Mouse (Mus musculus) telencephalon, adult 2 months (tissue): ENCODE data around the gene Atxn1.

Source experiments
- DNase-seq: peaks from one replicate; pipeline ENCODE4 v3.0.0-alpha.2; 2011; ENCODE audit warnings: low read depth, low spot score

Gene Atxn1

DNA sequence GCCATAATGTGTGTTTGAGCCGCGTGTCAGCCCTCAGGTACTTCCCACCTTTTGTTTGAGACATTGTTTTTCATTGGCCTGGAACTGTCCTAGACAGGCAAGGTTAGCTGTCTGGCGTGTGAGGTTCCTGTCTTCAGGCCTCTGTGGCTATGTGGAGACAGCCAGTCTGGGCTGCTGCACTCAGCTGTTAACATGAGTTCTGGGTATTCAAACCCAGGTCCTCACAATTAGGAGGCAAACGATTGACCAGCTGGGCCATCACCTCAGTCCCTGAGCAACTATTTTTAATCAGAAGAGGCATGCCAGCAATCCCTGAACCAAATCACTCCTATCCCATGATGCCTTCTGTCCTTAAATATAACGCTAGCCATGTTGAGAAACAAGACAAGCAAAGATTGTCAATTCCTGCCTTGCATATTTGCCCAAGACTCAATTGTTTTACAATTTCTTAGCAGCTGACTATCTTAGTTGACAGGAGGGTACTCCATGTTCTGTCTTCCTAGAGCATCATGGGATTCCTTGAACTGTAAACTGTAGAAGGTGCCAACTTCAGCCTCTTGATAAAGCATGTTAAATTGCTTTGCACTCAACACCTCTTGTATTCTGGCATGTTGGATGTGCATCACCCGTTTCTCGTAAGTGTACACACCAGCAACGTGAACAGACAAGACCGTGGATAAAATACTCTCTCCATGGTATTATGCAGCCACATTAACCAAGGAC, 428.9 kb downstream of the Atxn1 start:
- DNase-seq: no peak

DNA sequence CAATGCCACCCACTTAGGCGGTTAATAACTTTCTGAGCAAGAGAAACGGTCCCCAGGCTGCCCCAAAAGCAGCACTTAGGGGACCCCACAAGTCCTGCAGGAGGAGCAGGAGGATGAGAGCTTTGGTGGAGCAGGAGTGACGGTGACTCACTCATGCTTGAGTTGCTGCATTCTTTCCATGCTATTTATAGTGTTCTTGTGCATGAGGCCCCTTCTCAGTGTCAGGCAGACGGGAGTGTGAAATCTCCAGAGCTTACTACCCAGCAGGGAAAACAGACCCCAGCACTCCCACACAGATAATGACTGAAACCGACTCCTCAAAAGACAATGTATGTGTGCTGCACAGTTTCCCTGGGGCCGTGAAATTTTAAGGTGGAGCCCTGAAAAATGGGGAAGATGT, 434.1 kb downstream of the Atxn1 start:
- DNase-seq: peak; percentile 66

DNA sequence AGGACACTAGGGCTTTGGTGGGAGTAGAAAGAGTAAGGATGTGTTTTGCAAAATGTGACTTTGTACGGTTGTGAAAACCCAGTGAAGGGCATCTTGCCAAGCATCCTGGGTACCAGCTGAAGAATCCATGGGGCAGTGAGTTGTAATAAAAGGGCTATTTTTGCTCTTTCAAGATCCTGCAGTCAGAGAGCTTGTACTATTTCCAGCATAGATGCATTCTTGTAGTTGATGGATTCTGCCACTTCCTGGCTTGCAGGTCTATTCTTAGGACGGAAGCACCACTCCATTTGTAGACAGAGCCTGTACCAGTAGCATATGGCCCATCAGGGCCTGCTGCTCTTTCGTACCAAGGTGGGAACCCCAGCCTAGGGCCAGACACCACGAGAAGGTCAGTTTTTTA, 436.0 kb downstream of the Atxn1 start:
- no peak for DNase-seq

DNA sequence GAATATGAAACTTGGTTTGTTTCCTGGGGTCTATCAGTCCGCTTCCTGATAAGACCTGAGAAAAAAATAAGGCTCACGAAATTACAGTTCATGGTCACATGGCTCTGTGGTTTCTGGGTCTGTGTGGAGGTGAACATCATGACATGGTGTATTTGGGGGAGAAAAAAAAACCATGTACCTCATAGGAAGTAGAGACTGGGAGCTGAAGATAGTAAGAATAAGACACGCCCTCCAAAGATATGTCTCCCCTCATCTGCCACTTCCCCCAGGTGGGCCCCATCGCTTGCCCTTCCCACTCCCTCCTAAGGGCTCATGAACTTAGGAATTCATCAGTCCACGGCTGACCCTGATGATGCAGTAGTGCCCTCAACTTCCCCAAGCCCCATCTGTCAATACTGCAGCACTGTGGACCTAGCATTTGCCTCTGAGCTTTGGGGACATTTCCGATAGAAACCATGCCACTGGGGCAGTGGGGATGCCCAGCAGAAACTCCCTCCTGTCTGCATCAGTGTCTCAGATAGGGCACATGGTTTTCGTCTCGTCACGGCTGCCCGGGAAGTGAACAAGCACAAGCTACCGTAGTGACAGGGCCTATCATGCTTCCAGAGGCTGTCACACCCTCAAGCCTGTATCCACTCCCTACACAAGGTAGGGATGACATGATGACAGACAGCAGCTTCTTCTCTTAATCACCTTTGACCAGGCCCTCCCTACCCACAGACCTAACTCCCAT, 437.4 kb downstream of the Atxn1 start:
- no peak for DNase-seq

DNA sequence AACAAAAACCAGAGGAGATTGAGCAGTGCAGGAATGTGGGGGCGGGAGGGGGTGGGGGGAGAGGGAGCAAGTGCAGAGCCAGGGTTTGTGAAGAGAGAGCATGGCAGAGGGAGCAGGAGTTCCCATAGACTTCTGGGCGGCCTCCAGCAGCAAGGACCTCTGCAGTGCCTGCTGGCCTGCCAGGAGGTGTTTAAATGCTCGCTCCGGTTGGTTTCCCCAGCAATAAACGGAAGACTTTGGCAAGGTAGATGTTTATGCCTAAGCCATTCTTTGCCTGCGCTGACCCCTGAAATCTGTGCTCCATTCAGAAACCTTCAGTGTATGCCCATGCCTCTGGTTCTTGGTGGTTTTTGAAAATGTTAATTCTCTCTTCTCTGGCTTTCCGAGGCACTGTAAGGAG, 438.6 kb downstream of the Atxn1 start:
- DNase-seq: no peak

DNA sequence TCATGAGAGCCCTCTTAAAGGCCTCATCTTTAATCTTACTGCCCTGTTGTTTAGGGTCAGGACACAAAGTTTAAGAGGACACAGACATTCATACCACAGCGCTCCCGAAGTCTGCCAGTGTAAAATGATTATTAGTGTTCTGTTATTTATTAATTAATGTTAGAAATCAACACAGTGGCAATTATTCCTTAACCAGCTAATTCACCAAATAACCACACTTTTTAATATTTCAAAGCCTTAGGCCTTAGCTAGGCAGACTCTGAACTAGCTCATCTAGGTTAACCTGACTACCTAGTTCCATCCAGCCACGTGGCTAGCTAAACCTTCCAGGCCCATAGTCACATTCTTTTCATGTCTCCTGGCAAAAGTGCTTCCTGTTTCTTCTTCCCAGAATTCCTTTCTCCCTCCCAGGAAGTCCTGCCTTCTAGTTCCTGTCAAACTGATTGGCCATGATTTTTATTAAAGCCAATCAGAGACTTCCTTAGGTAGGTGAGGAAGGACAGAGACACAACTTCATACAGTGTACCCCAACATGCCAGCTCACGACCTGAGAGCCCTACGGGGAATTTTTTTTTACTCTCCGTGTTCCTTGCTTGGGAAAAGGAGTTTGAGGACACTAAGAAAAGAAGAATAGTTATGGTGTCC, 439.9 kb downstream of the Atxn1 start:
- DNase-seq: no peak

DNA sequence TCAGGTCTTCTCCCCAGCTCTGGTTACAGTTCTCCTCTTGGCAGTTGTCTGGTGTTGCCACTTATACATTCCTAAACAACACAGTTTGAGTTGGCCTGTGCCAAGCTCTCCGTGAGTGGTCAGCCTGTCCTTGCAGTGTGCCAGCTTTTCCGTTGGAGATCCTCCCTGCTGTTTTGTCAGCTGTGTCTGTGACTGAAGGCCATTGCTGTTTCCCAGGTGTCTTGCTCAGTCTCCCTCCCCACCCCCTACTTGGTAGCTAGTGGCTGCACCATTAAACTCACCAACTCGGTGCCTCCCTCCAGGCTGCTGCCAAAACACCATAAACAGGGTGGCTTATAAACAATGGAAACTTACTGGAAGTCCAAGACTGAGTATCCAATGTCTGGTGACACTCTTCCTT, 440.5 kb downstream of the Atxn1 start:
- no peak for DNase-seq

DNA sequence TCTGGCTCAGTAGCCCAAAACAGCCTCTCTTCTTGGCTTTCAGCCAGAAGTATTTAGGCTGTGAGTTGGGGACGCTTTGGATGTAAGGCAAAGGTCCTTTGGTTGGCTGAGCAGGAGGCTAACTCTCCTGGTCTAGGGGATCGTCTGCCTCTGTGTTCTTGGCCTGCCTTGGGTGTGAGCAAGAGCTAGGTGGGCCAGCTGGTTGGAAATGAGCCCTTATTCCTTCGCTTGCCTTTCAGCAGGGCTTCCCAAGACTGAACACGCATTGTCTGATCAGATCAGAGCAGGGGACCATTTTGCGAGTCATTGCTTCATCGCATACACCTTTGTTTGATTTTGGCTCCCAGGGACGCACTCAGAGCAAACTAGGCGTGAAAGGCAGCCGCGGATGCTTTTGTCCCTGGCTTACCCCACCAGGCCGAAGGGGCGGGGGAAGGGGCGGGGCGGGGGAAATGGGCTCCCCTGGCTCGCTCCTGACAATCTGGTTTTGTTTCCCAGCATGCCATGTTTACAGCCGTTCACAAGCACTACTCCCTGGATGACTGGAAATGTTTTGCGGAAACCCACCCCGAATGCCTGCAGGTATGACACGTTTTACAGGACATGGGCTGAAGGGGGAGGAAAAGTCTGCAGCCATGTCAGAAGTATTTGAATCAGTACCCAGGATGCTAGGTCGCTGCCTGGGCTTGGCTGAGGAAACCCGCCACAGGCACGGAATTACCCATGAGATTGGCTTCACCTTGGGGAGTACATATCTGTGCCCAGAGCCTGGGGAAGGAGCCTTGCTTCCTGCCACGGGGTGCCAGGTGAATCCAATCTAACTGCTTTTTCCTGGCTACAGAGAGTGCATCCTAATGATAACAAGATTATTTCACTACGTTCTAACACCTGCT, 448.1 kb downstream of the Atxn1 start:
- no peak for DNase-seq

DNA sequence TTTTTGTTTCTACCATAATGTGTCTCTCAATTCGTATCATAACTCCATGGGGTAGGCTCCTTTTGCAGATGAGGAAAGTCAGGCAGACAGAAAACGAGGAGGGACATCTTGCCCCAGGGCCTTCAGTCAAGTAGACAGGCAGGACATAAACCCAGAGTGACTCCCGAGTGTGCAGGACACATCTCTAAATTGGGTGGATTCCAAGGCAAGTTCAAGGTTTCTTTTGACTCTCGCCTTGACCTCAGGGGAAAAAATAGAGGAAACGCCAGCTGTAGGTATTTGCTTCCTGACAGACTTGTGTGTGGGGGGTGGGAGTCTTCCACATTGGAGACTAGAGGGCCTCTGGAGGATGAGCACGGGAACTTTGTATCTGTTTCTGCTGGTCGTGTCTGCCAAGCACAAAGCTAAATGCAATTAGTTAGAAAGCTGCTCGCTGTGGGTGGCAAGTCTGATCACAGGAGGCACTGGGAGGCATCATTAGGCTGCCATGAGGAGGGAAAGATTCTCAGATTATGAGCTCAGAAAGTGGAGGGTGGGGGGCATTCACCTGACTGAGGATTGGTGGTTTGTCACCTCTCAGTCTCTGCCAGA, 449.9 kb downstream of the Atxn1 start:
- DNase-seq: no peak

DNA sequence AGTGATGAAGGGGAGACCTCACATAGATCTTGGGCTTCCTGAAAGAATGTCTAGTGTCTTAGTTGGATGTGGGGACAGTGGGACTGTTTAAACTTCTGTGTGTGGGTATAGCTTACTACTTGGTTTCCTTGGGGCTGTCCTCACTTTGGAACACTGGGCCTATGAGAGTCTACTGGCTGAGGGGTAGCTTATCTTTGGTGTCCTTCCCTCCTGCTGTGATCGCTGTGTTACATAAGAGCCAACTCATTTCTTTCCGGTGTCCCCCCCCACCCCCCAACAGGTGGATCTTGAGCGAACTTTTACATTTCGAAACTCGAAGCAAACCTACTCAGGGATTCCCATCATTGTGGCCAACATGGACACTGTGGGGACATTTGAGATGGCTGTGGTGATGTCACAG, 450.7 kb downstream of the Atxn1 start:
- no peak for DNase-seq

DNA sequence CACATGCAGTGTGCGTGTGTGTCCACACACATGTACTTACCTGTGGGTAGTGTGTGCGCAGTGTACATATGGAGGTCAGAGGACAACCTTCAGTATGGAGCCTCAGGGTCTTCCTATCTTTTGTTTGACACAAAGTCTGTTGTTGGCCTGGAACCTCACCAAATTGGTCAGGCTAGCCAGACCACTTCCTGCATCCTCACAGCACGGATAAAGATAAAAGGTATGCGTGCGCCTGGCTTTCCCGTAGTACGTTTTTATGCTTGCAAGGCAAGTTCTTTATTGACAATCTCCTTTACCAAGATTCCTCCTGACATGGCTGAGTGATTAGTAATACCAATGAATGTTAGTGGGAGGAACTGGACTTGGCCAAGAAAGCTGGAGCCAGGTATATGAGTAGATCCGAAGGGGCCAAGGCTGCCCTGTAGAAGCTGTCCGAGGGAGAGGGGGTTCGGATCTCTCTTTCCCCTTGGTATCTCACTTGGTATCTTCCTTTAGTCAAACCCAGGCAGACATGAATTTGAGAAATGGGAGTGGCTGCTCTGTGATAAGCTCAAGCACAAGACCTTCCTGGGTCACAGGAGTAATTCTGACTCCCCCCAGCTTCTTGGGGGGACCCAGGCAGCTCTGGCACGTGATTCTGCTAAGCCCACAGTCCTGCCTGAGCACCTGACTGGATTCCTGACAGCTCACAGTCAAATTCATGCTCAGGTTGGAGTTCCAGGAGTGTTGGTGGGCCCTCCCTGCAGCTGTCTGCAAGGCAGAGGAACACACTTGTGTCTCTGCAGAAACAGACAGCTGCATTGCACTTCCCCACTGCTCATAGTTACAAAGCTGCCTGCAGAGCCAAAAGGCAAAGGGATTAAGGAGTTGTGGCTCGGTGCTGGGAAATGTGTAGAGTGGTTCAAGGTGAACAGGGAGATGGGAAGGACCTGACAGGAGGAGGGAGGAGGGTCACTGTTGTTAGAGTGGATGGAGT, 451.5 kb downstream of the Atxn1 start:
- DNase-seq: no peak

DNA sequence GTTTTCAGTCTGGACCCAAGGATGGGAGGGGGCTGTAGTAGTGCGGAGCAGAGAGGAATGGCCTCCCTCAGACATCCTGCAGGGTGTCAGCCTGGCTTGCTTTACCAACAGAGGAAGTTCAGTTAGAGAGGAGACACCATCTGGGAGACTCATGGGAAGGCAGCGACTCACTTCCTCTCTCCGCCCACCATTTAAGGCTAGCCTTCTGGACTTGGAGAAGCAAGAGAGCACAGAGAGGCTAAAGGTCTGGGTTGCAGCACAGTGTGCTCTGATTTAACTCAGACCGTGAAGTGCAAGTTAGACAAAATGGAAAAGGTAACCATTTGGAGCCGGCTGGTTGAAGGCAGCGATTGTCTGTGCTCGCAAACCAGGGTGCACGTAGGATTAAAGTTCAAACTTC, 452.3 kb downstream of the Atxn1 start:
- no peak for DNase-seq

DNA sequence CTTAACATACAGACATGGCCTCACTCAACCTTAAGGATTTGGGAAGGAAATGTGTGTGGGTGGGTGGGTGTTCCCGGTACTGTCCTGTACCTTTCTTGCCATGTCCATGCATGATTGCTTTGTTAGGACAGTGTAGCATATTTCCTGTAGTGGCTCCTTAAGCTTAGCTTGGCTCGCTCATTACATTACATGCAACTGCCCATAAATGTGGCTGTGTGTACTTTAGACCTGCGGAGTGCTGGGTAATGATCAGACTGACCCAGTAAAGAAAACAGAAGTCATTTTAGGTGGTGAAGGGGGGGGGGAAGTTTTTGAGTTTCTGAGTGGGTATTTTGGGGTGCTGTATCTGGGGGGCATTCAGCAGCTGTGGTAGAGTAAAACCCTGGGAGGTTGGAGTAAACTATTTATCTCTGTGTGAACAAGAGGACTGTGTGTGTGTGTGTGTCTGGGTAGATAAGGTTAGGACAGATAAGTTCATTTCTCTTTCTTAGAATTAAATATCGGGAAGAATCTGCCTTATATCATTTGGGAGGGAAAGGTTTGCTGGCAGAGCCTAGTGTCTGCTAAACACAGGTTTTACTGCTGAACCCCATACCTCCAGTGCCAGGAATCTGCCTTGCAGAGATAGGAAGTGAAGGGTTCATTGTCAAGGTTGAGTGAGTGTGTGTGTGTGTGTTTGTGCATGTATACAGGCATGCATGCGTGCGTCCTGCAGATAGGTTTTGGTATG, 452.9 kb downstream of the Atxn1 start:
- no peak for DNase-seq

DNA sequence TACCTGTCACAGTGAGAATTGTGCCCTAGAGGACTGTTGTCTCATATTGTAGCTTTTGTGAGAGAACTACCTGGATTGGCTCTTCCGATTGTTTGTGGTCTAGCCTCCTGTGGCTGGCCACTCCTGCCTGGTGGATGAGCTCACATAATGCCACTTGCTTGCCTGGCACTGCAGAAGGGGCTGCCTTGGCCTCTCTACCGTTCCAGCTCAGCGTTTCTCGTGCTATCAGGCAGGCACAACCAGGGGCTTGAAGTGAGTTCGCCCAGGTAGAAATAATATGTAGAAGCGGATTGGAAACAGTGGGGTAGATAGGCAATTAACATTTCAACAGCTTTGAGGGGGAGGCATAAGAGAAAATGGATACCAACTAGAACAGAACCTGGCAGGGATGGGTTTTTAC, 455.4 kb downstream of the Atxn1 start:
- no peak for DNase-seq

DNA sequence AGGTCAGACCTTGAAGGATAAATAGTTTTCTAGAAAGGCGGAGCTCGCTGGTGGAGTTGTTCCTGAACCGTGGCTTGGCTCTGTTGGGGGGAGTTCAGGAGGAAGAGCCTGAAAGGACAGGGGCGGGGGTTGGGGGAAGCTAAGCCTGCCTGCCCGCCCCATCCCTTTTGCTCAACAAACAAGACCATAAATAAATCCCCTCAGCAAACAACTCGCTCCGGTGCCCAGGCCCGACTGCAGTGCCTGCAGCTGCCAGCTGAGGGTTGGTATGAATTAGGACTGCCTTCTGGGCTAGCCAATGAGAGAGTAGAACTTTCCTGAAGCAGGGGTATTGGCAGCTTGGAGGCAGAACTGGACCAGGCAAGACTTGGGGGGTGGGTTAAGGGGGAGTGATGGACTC, 456.3 kb downstream of the Atxn1 start:
- DNase-seq: peak; percentile 65

DNA sequence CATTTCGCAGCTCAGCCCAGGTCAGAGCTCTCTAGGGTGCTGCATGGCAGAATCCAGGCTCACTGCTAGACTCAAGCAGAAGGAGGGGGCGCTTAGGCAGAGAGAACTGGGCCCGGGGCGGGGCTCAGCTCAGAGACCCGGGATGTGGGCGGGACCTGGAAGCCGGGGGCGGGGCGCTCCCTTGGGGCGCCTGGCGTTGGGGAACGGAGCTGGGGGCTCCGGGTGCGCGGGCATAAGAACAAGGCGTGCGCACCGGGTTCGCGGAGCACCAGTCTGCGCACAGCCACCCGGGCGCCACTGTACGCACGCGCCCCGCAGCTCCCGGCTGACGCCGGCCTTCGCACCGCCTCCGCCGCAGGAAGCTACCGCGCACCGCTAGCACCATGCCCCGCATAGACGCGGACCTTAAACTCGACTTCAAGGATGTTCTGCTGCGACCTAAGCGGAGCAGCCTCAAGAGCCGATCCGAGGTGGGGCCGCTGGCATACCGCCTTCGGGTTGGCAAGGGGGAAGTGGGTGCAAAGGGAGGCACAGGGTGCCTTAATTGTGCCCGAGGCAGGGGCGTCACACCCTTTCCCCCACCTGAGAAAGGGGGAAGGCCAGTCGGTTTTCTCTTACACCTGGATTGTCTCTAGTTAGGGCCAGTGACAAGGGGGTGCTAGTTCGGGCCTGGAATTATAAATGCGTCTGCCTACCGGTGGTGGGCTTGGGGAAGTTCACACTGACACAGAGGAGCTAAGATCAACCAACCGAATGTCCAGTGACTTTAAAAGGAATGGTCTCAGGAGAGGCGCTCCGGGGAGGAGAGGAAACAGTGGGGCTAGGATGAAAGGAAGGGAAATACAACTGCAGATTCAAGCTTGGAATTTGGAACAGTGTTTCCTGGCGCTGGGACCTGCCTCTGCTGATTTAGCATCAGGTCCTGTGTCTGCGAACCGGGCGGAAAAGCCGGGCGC, 457.3 kb downstream of the Atxn1 start, which contains the start of gene Gmpr:
Gene Gmpr (plus strand): TSS at position 171 of the 956 bp plus-strand sequence.
- peak; percentile 70 for DNase-seq

DNA sequence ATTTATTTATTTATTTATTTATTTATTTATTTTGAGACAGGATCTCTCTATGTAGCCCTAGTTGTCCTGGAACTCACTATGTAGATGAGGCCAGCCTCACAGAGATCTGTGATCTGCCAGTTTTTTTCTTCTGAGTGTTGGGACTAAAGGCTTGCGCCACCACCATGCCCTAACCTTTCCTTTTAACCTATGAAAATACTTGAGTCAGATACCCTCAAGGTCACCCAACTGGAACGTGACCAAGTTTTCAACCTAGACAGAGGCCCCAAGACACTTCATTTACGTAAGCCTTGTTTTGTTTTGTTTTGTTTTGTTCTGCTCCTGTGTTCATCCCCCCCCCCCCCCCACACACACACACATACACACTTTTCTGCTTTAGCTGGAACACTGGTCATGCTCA, 459.3 kb downstream of the Atxn1 start:
- no peak for DNase-seq

DNA sequence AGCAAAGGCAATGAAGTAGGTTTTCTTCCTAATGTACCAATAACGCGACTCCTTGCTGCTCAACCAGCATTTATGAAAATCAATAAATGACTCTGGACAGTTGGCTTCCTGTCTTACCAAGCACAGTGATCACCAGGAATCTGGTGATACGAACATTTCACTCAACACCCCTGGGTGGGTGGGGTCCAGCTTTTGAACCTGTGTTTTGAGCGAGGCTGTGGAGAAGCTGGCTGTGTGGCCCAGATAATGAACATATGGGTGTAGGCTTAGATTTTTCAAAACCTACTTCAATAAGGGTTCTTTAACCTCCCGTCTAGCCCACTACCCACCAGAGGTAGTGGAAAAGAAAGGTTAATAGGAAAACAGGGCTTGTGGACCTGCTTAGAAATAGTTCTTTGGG, 462.0 kb downstream of the Atxn1 start:
- no peak for DNase-seq
